Mouse (Mus musculus) heart, adult 9 months (tissue): Measurements from ENCODE around the gene Myo1d.

Experiments
- DNase-seq, 2 experiments: peaks; one replicate each; pipeline ENCODE4 v3.0.0; 2022; ENCODE audit warnings: low spot score in 2 of 2

Myo1d gene

DNA sequence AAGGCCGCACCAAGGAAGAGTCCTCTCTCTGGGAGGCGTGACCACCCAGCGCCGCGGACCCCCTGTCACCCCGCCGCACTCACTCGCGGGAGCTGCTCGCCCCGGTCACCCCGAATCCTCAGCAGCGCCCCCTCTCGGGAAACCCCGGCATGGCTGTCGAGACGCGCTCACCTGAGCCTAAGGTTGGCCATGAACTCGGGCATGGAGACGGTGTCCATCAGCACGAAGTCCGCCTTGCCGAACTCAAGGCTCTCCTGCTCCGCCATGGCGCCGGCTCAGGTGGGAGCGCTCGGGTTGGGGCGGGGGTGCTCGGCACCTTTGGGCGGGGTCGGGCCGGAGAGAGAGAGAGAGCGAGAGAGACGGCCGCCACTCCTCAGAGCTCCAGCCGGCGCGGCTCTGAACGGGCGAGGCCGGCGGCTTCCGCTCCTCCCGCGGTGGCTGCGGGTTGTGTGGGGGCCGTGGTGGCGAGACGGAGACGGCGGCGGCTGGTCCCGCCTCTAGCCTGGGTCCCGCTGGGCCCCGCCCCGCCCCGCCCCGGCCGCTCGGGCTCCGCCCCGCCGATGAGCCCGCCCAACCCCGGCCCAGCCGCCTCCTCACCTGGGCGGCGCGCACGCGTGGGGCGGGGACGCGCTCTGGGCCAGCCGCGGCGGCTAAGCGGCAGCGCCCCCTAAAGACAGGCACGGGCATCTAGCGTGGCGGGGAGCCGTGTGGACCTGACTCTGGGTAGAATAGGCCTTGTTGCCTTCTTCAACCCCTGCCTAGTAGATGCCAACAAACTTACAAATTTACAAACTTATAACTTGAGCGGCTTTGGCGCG lies at the start of gene Myo1d:
TSS of gene Myo1d (minus strand) at position 499 of the 818 bp plus-strand sequence.
- peak; percentile 84 to 85 for DNase-seq

DNA sequence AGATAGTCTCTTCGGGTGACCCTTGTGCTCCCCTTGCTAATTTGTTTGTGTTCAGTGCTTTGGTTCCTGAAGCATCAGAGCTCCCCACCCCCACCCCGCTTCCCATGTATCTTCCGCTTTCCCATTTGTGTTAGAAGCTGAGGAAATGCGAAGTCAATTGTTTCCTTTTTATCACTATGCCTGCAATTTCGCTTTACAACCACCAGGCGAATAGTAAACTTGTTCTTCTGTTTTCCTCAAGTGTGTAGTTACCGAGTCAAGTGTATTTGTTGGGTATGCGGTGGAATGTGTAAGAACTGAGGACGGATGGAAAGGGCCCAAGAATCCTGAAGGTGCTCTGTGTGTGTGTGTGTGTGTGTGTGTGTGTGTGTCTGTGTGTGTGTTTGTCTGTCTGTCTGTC lies 42.0 kb upstream of the Myo1d start:
- DNase-seq, result no peak

DNA sequence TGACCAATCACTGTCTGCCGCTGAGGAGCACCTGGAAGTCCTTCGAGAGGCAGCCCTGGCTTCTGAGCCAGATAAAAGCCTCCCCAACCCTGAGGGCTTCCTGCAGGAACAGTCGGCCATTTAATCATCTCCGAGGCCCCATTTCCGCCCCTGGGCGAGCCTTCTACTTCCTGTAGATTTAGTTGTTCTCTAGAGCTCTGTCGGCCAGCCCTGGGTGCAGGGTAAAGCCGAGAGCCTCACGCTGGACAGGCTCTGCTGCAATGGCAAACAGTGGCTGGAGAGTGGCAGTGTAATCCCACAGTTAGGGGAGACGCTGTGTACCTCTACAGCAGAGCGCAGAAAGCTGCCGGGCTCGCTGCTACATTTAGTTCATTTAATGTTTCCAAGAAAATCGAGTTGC lies 41.5 kb upstream of the Myo1d start:
- DNase-seq, result peak; percentile 42 to 69

DNA sequence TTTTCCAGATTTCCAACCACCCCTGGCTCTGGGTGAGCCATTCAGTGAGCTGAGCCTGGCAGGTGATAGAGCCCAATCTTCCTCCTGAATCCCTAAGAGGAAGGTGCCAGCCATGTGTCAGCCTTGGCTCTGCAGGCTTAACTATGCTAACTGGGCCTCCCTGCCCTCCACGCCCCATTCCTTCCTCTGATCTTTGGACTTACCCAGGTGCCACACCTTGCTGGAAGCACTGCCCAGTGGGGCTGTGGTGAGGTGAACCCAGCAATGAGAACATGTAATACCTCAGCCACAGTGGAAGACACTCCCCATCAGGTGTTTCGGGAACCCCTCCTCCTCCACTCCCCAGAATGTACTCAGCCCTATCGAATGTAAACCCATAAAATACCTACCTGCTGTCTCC lies 40.3 kb upstream of the Myo1d start:
- DNase-seq, result no peak

DNA sequence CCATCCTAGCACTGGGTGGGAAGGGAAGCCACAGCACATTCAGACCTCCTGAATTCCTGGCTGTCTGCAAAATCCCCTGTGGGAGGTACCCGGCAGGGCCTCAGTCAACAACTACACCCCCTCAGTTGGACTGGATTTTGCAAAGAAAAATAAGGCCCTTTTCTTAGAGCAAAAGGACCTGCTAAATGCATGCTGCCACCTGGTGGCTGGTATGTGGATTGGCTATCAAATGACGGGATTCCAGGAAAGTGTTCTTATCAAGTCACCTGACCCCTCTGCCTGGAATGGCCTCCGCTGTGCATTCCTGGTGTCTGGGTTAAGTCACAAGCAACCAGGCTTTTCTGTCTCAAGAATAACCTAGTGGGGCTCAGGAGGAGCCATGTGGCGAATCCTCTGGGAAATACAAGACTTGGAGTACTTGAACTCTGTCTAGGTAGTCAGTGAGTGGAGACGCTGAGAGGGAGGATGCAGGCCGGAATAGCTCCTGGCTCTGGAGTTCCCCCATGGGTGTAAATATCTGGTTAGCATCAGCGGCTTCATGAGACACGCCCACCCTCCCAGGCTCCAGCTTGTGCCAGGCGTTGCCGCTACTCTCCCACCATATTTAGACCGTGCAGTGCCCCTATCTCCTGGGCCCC lies 38.4 kb upstream of the Myo1d start:
- peak; percentile 74 to 86 for DNase-seq

DNA sequence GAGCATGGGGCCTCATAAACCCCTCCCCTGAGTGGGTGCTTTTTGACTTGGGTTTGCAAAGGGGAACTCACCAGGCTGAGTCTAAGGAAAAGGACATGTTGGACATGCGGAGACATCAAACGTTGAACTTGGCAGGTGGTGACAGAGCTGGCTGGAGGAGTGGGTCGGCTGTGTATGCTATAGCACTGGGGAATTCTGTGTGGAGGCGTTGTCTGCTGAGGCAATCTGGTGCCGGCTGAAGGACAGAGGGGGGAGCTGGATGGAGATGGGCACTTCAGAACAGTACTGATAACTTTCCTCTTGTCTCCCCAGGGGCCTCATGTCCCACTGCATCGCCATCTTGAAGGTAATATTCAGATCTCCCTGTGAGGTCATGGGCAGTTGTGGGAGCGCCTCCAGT lies 35.5 kb upstream of the Myo1d start:
- no peak for DNase-seq

DNA sequence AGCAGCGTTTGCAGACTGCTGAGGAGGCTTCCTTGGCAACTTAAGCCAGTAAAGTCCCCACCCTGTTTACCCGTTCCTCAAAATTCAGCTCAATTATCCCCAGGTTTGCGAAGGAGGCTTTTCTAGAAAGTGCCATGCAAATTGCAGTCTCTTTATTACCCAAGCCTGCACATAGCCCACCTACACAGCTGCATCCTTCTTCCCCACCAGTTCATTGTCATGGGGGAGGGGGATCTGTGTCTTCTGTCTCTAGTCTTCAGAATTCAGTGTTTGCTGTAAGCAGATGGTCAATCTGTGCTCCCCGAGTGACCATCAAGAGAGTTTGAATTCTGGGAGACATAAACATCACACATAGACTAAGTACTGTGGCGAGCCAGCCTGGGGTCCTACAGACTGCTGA lies 31.3 kb upstream of the Myo1d start:
- DNase-seq, result no peak

DNA sequence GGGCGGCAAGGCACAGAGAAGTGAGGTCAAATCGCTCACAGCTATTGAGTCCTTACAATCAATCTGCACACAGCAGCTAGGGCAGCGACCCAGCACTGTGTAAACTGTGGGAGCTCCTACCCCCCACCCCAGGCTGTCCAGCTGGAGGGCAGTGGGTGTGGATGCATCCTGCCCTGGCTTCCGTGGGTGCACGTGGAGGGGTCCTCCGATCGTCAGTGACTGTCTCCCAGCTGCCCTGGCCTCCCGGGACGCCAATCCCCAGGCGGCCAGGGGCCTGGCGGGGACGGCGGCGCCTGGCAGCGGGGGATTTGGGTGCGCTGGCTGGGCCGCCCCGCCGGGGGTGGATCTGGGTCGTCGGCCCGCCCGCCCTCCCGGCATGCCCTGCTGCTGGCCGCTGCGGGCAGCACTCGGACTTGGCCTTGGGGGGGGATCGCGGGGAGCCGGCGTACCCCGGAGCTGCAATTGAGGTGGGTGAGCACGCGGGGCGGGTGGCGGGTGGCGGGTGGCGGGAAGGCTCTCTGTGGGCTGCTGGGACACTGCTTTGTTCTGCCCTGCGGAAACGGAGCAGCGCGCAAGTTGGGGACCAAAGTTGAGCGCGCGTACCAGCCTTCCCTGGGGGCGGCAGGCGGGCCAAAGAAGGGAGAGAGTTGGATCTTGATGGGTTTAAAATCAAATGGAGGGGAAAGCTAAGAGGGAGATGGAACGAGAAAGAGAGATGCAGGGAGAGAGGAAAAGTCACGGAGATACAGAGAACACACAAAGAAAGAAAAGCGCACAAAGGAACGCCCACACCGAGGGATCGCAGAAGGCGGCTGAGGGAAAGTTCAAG lies 30.4 kb upstream of the Myo1d start, which contains the start of gene Tmem98:
TSS of gene Tmem98 (plus strand) at position 183 of the 829 bp plus-strand sequence.
- peak; percentile 18 to 27 for DNase-seq

DNA sequence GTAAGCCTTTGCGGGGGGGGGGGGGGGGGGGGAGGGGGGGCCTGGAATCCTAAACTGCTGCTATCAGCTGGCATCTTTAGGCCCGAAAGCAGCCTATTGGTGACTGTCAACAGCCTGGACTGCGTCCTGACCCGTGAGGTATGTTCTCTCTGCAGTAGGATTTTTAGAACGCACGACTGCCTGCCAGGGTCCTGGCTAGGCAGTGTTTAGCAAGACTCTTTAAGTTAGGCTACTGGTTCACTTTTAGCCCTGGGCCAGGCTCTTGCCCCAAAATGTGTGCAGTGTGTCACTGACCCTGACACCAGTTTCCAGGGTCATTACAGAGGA lies 29.8 kb upstream of the Myo1d start:
- no peak for DNase-seq

DNA sequence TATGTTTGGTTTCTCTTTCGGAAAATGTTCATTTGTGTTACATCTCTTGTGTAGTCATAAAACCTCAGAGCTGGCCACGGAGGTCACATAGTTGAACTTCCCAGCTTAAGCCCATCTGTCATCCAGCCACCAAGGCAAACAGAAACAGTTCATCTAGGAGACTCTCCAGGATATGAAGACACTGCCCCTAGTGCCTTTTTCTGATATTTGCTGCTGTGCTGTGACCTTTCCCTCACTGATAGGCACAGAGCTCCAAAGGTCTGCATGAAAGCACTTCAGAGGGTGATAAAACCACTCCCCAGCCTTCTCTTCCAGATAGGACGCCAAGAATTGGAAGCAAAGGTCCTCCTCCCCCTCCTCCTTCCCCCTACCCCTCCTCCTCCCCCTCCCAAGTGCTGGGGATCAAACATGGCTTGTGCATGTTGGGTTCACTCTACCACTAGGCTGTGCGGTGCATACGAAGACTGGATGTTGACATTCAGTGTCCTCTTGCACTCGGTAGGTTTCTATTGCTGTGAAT lies 28.8 kb upstream of the Myo1d start:
- no peak for DNase-seq

DNA sequence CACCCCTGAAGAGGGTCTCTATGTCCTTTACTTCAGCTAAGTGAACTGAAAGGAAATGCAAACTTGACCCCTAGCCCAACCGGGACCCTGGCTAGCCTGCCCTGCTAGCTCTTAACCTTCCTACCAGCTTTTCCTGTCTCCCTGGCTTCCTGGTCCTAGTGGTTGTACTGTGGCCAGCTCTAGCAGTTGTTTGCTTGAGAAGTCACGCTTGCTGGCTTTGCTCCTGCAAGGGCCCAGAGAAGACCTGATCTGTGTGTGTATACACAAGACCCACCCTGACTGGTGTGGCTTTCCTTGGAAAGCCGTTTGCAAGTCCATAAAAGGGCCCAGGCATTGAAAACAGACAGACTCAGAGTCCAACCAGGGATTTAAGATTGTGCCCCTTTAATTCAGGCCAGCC lies 22.9 kb upstream of the Myo1d start:
- peak; percentile 63 to 71 for DNase-seq

DNA sequence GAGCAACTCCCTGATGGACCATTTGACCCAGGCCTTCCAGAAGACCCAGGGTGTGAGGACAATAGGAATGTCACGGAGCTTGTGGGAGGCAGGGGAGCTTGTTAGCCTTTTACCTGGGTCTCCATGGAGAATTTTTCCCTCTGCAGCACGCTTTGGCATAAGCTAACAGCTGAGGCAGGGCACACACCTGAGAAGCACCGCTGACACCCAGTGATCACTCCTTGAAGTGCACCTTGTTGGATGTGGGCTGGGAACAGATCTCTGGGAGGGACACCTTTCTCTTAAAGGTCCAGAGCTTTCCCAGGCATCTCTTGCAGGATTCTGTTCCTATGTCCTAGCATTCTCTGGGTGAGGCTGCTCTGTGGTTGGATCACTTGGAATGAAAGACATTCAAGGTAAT lies 20.2 kb upstream of the Myo1d start:
- no peak for DNase-seq

DNA sequence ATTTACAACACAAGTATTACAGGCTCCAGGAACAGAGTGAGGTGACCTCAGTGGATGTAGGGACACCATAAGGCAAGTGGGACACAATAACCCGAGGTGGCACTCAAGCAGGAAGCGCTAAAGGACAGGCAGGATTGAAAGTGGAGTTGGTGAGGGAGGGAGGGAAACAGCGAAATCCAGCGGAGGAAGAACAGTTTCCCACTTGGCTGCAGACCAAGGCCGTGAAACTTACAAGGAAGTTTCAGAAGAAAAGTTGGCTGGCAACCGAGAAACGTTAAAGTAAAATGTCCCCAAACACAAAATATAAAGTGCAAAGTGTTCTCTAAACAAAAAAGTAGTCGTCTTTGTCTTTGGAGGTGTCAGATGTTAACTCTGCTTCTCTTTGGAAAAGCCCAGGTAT lies 15.6 kb upstream of the Myo1d start:
- no peak for DNase-seq

DNA sequence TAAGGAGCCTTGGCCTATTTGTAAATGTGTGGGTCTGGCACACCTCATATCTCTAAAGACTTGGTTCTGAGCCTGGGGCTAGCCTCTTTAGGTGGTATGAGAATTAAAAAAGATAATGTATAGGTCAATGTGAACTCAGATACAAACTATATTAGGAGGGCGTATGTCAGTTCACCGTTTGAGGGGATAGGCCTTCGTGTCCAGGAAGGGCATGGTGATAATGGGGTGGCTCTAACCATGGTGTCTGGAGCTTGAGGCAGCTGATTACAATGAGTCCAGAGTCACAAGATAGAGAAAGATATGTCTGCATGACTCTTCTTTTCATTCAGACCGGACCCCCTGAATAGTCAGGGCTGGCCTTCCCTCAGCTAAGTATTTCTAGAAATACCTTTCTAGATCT lies 14.5 kb upstream of the Myo1d start:
- DNase-seq, result no peak

DNA sequence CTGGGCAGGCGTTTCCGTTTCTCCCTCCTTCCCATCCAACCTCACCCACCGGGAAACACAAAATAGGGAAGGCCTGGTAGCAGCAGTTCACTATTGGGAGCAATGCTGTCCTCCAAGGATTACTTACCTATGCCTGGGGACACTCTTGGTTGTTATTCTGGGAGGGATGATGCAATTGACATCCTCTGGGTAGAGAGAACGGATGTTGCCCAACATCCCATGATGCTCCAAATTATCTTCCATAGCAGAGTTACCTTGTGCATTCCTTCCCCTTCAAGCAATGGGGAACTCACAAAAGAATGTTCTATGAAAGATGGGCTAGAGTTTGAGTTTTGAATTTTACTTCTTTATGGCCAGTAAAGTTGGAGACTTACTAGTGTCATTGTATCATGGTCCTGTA lies 13.6 kb upstream of the Myo1d start:
- no peak for DNase-seq

DNA sequence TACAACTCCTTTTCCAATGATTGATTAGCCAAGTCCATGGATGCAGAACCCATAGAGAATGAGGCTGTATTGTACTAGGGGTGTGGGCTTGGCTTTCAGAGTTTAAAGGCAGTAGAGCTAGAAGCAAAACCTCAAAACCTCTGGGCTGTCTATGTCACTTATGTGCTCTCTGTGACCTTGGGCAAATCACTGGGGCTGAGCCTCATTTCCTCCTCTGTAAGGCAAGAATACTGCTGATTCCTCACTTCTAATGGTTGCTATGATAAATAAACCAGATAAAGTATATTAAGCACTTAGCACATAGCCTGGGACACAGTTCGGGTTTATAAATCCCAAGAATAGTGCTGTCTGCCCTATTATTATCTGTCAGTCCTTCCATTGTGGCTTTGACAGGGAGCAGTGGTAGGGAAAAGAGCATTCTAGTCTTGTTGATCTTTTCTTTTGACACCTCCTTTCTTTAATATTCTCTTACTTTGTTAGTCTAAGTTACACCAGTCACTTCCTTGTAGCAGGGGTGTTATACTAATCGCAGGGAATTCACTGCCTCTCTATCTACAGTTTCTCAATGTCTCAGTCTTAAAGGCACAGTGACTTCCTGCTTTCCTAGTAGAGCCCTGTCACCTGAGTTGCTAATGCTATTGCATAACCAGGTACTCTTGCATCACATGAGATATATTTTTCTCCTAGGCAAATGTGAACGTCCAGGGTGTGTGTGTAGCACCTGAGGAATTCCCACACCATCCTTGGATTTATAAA lies 12.0 kb upstream of the Myo1d start:
- no peak for DNase-seq

DNA sequence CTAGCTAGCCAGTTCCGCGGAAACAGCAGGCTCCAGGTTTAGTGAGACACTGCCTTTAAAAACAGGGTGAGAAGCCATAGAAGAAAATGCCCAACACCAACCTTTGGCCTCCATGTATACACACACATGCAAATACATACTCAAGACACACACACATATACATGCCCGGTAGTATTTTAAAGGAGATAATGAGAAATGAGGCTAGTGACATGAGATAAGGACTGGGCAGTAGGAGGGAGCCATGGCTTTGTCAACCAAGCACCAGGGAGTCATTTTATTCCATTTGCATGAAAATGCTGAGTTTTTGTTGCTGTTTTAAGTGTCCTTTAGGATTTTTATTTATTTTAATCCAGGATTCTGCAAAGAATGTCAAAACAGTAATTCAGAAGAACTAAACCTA lies 10.6 kb upstream of the Myo1d start:
- DNase-seq, result no peak

DNA sequence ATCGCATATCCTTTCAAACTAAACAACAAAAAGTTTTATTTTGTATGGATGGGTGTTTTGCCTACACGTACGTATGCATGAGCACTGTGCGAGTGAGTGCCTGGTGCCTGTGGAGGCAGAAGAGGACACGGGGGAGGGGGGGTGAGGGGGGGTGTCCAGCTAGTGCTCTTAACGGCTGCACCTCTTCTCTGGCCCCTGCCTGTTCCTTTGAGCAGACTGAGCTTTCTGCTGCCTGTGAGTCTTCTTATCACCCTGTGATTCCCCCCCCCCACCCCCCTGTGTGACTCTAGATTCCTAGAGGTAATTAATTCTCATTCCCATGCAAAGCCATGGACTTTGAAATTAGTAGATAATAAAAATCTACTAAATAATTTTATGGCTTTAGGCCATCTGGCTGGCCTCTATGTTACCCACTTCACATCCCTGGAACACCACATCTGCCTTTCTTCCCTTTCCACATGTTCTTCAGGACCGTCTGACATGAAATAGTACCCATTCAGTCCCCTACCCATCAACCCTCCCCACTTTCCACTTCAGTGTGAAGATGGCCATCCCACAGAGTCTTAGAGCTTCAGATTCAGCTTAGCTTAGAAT lies 9.9 kb upstream of the Myo1d start:
- no peak for DNase-seq

DNA sequence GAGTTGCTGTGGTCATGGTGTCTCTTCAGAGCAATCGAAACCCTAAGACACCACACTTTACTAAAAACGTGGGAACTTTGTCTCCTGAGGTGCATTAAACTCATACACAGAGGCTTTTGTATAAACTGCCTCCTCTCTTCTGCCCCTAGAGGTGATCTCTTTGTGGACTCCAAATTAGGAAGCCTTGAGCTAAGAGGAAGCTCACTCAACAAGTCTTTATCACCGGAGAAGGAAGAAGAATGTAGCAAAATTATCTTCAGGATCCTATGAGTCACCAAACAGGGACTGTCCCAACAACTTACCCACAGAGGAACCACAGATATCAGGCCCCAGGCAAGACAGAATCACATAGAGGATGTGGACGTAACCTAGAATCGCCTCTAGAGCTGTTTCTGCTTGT lies 5.8 kb upstream of the Myo1d start:
- no peak for DNase-seq

DNA sequence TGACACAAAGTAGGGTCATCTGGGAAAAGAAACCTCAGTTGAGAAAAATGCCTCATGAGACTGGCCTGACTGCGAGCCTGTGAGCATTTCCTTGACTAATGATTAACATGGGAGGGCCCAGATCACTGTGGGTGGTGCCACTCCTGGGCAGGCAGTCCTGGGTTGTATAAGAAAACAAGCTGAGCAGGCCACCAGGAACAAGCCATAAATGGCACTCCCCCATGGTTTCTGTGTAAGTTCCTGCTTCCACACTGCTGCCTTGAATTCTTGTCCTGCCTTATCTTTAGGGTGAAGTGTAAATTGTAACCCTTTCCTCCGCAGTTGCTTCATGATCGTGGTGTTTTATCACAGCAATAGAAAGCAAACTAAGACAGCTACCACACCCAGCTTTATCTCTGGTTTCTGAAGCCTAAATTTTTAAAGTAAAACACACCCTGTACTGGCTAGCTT lies 4.5 kb upstream of the Myo1d start:
- DNase-seq, result no peak

DNA sequence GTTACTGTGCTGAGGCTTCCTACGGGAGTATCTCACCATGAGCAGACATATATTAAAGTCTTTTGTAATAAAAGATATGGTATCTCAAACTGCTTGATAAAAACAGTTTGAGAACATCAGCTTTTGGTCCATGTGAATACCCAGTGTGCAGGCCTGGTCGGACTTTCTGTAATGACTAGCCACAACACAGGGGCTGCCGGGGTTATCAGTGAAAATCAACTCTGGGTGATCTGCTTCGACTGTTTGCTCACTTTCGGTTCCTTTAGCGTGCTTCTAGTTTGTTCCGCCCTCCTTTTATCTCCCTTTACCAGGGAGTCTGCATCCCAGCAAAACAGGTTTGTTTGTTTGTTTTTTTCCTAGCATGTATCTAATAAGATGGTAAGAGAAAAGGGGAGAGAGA lies 3.6 kb upstream of the Myo1d start:
- no peak for DNase-seq
